Mouse (Mus musculus) bone marrow, adult 2 months (tissue): ENCODE data around the gene Itsn1.

ENCODE experiments used
- CTCF ChIP-seq: fragments of 200-500 bp; IDR thresholded peaks from 2 replicates; pipeline ENCODE4 v1.5.1; 2011; ENCODE audit warnings: low read length, control low read depth; ENCODE audit not compliant: control insufficient read depth, insufficient read depth
- POLR2A ChIP-seq: fragments of 200-500 bp; IDR thresholded peaks from 2 replicates; pipeline ENCODE4 v1.6.1; 2011; ENCODE audit warnings: low read depth, mild to moderate bottlenecking, control low read depth, low read length, borderline replicate concordance; ENCODE audit not compliant: control insufficient read depth

- TF ChIP-seq POLR2A, result no peak
- no peak for TF ChIP-seq CTCF
Observed at GRCm38 (mm10) chr16:91789728-91790127, 60.6 kb downstream of the Itsn1 start.
